Mouse (Mus musculus) lung, adult 2 months (tissue): Measurements from ENCODE around the gene Rxra.

Experiments
- CTCF ChIP-seq: fragments of 200-500 bp; IDR thresholded peaks from 2 replicates; pipeline ENCODE4 v1.5.1; 2011; ENCODE audit warnings: mild to moderate bottlenecking, low read length, control low read depth; ENCODE audit not compliant: insufficient read depth
- POLR2A ChIP-seq: fragments of 200-500 bp; IDR thresholded peaks from 2 replicates; pipeline ENCODE4 v1.6.1; 2011; ENCODE audit warnings: low read depth, mild to moderate bottlenecking, control low read depth, low read length, borderline replicate concordance; ENCODE audit errors: extremely low read depth

- TF ChIP-seq CTCF = no peak
- TF ChIP-seq POLR2A = no peak
Measured at GRCm38 (mm10) chr2:27727994-27728854, 52.0 kb downstream of the Rxra start.
